Mouse (Mus musculus) thymus, adult 2 months (tissue): Measurements from ENCODE around the gene Tnnc1.

Source experiments
- CTCF ChIP-seq: fragments of 200-500 bp; IDR thresholded peaks from 2 replicates; pipeline ENCODE4 v1.5.1; 2012; ENCODE audit warnings: mild to moderate bottlenecking, control low read depth, low read length, moderate library complexity, borderline replicate concordance; ENCODE audit not compliant: control insufficient read depth, poor library complexity, insufficient read depth; ENCODE audit errors: extremely low read depth
- POLR2A ChIP-seq: fragments of 200-500 bp; IDR thresholded peaks from 2 replicates; pipeline ENCODE4 v1.6.1; 2012; ENCODE audit warnings: mild to moderate bottlenecking, low read length, control low read depth, moderate library complexity; ENCODE audit not compliant: control insufficient read depth, poor library complexity, insufficient read depth; ENCODE audit errors: extremely low read depth

DNA sequence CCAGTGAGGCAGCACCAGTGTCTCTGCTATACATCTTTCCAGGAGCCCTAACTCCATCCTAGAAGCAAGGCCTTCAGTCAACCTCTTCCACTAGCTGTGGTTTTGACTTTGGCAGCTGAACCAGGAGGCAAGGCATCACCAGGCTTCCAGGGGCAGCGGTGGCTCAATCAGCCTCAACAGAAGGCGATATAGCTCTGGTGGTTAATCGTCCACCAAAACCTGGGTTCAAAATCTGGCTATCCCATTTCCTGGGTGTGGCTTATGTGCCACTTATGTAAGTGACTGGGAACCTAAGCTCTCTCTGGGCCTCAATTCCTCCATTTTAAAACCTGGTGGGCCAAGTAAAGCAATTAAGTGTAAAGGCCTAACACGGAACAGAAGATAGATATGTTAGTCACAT, 3.3 kb upstream of the Tnnc1 start:
- TF ChIP-seq CTCF = no peak
- no peak for TF ChIP-seq POLR2A
